Mouse (Mus musculus) ES-Bruce4 (cell line): Measurements from ENCODE around the gene Olfr453. TPM values are rescaled to one million over a fixed set of nuclear protein-coding genes. Genes with fewer than 3 reads are reported as not detected.

ENCODE experiments used
- H3K27ac ChIP-seq: 2 replicates; pipeline ENCODE4 v1.5.1; 2012; ENCODE audit warnings: low read length, inconsistent platforms; ENCODE audit not compliant: insufficient read depth
- H3K27me3 ChIP-seq: 2 replicates; pipeline ENCODE4 v1.6.1; 2012; ENCODE audit warnings: mild to moderate bottlenecking, low read length, inconsistent platforms; ENCODE audit not compliant: control insufficient read depth, poor library complexity, insufficient read depth, severe bottlenecking
- H3K36me3 ChIP-seq: 2 replicates; pipeline ENCODE4 v1.6.1; 2012; ENCODE audit warnings: inconsistent platforms, mild to moderate bottlenecking, low read length, moderate library complexity; ENCODE audit not compliant: control insufficient read depth, poor library complexity, insufficient read depth, severe bottlenecking
- H3K4me1 ChIP-seq: one replicate; pipeline ENCODE4 v1.8.1; 2011; ENCODE audit warnings: low read length; ENCODE audit not compliant: control insufficient read depth, insufficient read depth
- H3K4me3 ChIP-seq: 2 replicates; pipeline ENCODE4 v1.5.1; 2011; ENCODE audit warnings: low read depth, mild to moderate bottlenecking, low read length
- H3K9ac ChIP-seq: 2 replicates; pipeline ENCODE4 v1.6.1; 2012; ENCODE audit warnings: low read depth, mild to moderate bottlenecking, inconsistent platforms; ENCODE audit not compliant: poor library complexity, severe bottlenecking
- H3K9me3 ChIP-seq: replicated peaks from 2 replicates; pipeline ENCODE4 v1.6.1; 2012; ENCODE audit warnings: mild to moderate bottlenecking, low read length, inconsistent platforms; ENCODE audit not compliant: control insufficient read depth, poor library complexity, insufficient read depth, severe bottlenecking
- CTCF ChIP-seq: IDR thresholded peaks from one replicate; pipeline ENCODE4 v1.8.1; 2011; ENCODE audit warnings: low read depth, low read length
- EP300 ChIP-seq: IDR thresholded peaks from 2 replicates; pipeline ENCODE4 v1.6.1; 2011; ENCODE audit warnings: low read depth, low read length; ENCODE audit not compliant: insufficient read depth
- POLR2A ChIP-seq: IDR thresholded peaks from one replicate; pipeline ENCODE4 v1.8.1; 2011; ENCODE audit warnings: low read length; ENCODE audit not compliant: insufficient read depth
- polyA plus RNA-seq: library from polyadenylated mRNA; stranded (reverse); fragments of >200 nt; gene quantifications from 2 replicates; pipeline ENCODE4 v1.2.4, GENCODE M21; 2011; ENCODE audit warnings: low read depth; ENCODE audit not compliant: missing spikeins, insufficient read depth, insufficient read length

Gene Olfr453
- polyA plus RNA-seq, 1 experiment: not detected

DNA sequence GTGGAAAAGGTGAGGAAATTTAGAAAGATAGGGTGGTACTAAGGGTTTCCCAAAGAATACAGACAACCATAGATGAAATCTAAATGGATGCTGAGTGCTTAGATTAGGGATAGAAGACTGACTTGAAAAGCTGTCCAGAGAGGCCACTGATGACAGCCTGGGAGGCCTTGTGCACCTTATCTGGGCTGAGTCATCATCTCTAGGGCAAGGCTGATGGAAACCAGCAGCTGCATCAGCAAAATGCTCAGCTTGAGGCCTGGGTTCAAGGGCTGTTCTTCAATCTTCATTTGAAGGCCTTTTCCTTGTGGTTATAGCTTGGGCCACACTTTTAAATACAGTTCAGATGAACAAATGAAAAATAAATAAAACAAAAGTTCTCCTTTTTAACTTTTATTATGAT lies 21.2 kb upstream of the Olfr453 start:
- H3K27ac ChIP-seq: no peak overlapping the region
- no peaks in the 10 kb centered on the region for H3K4me1 ChIP-seq
- no peaks in the 10 kb centered on the region for H3K36me3 ChIP-seq
- TF ChIP-seq CTCF: no peak
- TF ChIP-seq EP300: no peak
- TF ChIP-seq POLR2A: no peak
- no peak overlapping the region for H3K4me3 ChIP-seq
- H3K9me3 ChIP-seq: no peaks in the 10 kb centered on the region
- no peak overlapping the region for H3K9ac ChIP-seq
- no peaks in the 10 kb centered on the region for H3K27me3 ChIP-seq

DNA sequence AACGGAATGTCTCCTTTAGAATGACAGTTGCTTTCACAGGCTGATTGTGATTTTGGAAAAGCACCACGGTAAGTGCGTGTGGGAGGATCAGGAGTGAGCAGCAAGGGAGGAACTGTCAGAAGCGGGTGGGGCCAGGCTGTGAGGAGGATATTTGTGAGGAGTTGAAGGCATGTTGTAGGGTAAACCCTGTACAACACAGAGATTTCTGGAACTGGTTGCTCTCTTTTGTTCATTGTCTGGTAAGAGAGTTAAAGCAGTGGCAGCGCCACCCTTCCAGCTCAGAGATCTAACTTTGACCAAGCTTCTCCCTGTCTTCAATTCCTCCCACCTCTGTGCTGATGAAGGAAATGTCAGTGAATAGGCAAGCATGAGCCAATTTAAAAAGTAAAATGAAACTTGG lies 3.1 kb downstream of the Olfr453 start:
- H3K4me1 ChIP-seq: no peaks in the 10 kb centered on the region
- H3K9ac ChIP-seq: no peak overlapping the region
- no peak for TF ChIP-seq POLR2A
- TF ChIP-seq EP300: no peak
- no peak for TF ChIP-seq CTCF
- H3K27me3 ChIP-seq: no peaks in the 10 kb centered on the region
- H3K9me3 ChIP-seq: no peaks in the 10 kb centered on the region
- no peak overlapping the region for H3K27ac ChIP-seq
- H3K36me3 ChIP-seq: no peaks in the 10 kb centered on the region
- H3K4me3 ChIP-seq: no peak overlapping the region

DNA sequence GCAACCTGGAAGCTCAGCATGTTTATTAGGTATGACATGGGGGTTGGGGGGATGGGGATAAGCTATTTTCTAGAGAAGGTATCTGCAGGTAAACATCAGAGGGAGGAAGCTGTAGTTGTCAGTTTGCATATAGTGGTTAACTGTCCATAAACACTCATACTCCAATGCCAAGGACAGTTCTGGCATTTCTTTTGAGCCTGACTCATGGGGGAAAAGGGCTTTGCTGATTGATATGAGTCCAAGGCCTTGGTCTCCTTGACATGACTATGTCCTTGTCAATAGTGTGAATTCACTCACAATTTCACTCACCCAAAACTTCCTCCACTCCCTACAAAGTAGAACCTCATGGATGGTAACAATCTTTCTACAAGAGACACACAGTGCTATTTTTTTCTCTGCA lies 8.7 kb downstream of the Olfr453 start:
- H3K27ac ChIP-seq: no peak overlapping the region
- H3K4me3 ChIP-seq: no peak overlapping the region
- no peaks in the 10 kb centered on the region for H3K9me3 ChIP-seq
- no peaks in the 10 kb centered on the region for H3K4me1 ChIP-seq
- no peaks in the 10 kb centered on the region for H3K36me3 ChIP-seq
- no peaks in the 10 kb centered on the region for H3K27me3 ChIP-seq
- TF ChIP-seq CTCF (no peak), EP300 (no peak), POLR2A (no peak)
- H3K9ac ChIP-seq: no peak overlapping the region

DNA sequence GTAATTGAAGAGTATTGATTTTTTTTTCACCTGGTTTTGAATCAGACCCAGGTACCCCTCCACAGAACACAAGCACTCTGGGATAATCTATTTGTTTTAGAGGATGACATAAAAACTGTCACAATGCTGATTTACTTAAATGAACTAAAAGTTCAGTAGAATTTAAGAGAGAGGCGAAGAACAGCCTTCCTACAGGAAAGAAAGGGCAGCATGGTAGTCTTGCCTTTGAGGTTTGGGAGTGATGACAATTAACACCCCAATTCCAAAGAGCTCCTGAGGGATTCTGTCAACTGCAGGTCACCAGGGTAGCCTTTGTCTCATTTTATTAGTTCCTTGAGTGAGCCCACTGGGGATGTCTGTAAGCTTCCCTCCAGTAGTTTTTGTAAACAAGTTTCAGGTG lies 16.9 kb downstream of the Olfr453 start, which contains the start of gene Olfr38:
Gene Olfr38, plus strand, starts transcription at position 301 of the 400 bp plus-strand sequence.
- no peaks in the 10 kb centered on the region for H3K9me3 ChIP-seq
- no peaks in the 10 kb centered on the region for H3K36me3 ChIP-seq
- H3K9ac ChIP-seq: no peak within 1 kb of the TSS
- TF ChIP-seq EP300 (no peak), CTCF (no peak), POLR2A (no peak)
- H3K4me1 ChIP-seq: no peaks in the 10 kb centered on the region
- H3K27me3 ChIP-seq: no peaks in the 10 kb centered on the region
- no peak within 1 kb of the TSS for H3K27ac ChIP-seq
- H3K4me3 ChIP-seq: no peak within 1 kb of the TSS

DNA sequence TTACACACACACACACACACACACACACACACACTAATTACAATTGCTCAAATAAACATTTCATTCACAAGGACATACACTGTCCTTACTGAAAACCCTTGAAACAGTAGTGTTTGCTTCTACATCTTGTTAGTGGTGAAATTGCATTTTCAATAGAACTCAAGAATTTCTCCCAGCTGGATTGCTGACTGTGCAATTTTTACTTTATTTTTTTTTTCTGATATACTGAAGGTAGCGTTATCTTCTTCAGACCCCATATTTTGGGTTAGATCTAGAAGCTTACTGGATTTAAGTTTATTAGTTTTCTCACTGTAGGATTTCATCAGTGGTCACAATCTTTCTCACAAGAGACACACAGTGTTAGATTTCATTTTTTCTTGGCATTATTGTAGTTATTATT lies 37.9 kb downstream of the Olfr453 start:
- H3K9me3 ChIP-seq: no peaks in the 10 kb centered on the region
- H3K4me3 ChIP-seq: no peak overlapping the region
- H3K27ac ChIP-seq: no peak overlapping the region
- no peaks in the 10 kb centered on the region for H3K36me3 ChIP-seq
- no peaks in the 10 kb centered on the region for H3K4me1 ChIP-seq
- no peaks in the 10 kb centered on the region for H3K27me3 ChIP-seq
- H3K9ac ChIP-seq: no peak overlapping the region
- TF ChIP-seq EP300 (no peak), CTCF (no peak), POLR2A (no peak)

DNA sequence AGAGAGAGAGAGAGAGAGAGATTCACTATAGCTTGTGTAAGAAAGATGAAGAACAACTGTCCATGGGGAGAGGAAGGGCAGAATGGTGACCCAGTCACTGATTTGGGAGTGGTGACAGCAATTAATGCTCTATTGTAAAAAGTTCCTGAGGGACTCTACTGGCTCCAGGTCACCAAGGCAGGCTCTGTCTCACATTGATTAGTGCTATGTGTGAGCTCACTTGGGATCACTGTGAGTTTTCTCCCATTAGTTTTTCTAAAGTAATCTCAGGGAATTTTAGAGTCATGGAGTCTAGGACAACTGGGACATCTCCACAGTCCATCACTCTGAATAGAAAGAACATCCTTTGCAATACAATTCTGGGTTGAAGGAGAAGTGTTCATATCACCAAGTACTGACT lies 45.6 kb downstream of the Olfr453 start, which contains the start of gene Olfr452:
Gene Olfr452, plus strand, starts transcription at position 301 of the 400 bp plus-strand sequence.
- Histone ChIP-seq H3K27me3 (no peaks in the 10 kb centered on the region; the same call in 1 of the 2 replicates), H3K4me1 (no peaks in the 10 kb centered on the region), H3K9me3 (no peaks in the 10 kb centered on the region), H3K36me3 (no peaks in the 10 kb centered on the region), H3K4me3 (no peak within 1 kb of the TSS), H3K27ac (no peak within 1 kb of the TSS), H3K9ac (no peak within 1 kb of the TSS)
- TF ChIP-seq CTCF (no peak), POLR2A (no peak)
